Mouse (Mus musculus) ovary, adult 18-20 months (tissue): Measurements from ENCODE around the gene Rora.

Experiments
- DNase-seq: peaks from one replicate; pipeline ENCODE4 v3.0.0; 2022; ENCODE audit warnings: low spot score, mixed read lengths

The Rora gene

GRCm38 (mm10) chr9:69141859-69142258 is 488.3 kb downstream of the Rora start:
- DNase-seq: no peak

GRCm38 (mm10) chr9:69146937-69147336 is 493.4 kb downstream of the Rora start:
- DNase-seq: no peak

DNA sequence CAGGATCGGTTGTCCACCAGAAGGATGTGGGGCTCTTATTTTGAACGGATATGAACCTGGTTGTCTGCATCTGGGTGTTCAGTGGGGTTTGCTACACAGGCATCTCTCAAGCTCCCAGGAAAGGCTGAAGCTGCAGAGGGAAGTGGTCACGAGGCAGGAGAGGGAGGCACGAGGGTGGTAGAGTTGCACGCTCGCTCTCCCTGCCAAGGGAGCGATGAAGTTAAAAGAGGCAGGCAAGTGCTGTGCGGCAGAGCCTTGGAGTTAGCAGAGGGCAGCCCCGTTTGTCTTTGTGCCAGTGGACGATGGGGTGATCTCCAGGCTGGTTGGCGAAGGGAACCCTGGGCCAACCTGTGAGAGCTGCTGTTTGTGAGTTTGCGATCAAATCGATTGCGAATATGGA is 496.6 kb downstream of the Rora start:
- no peak for DNase-seq

DNA sequence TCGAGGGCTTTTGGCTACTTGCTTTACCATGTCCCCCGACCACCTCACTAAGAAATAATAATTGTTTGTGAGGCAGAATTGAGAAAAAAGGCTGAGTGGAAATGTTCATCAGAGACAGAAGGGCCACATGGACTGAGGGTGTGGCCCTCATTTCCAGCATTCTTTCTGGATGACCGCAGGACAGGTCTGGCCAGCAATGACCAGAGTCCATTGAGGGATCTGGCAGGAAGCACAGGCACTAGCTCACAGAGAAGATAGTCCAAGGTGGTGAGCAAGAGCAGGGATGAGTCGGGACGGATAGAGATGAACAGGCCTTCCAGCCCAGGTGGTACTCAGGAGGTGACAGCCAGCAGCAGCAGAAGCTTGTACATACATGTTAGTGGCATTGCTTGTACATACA is 501.1 kb downstream of the Rora start:
- DNase-seq: no peak

GRCm38 (mm10) chr9:69155836-69156595 is 502.4 kb downstream of the Rora start:
- DNase-seq: no peak

DNA sequence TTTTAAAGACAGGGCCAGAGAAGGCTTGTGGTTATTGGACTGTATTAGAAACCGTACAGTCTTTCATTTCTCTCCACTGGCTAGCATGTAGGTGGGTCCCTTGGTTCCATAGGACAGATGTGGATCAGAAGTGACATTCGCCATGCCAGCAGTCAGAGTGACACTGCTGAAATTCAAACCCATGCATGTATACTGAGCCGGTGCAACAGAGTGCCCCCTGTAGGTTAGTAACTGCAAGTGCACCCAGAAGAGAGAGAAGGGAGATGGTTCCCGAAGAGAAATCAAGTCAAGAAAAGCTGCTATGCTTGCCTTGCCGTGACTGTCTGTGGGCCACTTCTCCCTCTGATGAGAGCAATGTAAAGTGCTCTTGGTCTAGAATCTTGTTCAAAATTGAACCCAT is 507.2 kb downstream of the Rora start:
- DNase-seq: no peak

- DNase-seq: no peak
These were observed 511.1 kb downstream of the Rora start for GRCm38 (mm10) chr9:69164653-69165052.

DNA sequence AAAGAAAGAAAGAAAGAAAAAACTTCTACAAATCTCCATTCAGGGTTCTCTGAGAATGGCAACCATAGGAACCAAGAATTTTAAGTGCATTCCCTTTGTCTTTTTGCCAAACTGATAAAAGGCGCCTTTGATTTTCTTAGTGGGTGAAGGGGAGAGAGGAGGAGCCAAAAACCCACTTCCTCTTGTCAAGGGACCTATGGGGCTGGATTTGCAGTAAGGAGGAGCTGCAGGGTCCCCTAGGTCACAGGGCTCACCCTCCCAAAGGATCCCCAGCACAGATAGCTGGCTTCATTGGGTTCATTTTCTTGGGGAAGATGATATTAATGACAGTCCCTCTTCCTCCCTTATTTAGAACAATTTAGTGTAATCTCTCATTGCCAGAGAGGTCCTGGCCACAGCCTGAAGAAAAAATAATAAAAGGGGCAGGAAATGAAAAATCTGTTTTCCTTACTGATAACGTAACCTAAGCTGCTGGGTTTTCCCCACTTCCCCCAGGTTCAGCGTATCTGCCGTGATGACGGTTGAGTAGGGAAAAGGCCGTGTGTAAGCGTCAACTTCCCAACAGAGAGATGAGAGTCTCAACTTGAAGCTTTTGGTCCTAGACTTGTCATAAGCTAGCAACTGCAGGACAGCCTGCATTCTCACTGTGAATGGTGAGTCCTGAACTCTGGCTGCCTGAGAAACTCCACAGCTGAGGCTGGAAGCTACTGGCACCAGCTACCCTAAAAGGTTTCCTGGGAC is 511.7 kb downstream of the Rora start:
- DNase-seq: no peak

- DNase-seq: no peak
These were observed 520.5 kb downstream of the Rora start for GRCm38 (mm10) chr9:69174061-69174460.

DNA sequence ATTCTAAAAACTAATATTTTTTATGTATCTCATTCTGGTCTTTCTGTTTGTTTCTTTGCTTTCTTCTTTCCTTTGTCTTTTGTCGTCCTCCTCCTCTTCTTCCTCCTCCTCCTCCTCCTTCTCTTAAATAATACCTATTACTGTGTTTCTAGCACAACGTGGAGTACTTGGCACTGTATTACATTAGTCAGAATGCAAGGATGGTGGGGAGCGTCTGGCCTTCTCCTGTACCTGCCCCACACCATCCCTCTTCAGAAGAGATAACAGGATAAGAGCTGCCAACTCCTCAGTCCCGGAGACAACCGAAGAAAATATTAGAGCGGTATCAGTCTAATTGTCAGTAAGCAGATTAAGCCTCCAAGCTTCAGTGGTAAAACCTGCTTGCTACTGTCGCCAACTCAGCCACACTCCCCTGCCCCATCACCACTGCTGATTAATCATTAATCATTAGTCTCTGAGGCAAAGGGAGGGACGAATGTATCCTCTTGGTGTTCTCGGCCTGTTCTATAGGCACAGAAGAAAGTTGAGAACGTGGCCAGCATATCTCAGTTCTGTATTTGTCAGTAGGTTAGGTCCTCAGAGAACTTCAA is 521.0 kb downstream of the Rora start:
- no peak for DNase-seq

DNA sequence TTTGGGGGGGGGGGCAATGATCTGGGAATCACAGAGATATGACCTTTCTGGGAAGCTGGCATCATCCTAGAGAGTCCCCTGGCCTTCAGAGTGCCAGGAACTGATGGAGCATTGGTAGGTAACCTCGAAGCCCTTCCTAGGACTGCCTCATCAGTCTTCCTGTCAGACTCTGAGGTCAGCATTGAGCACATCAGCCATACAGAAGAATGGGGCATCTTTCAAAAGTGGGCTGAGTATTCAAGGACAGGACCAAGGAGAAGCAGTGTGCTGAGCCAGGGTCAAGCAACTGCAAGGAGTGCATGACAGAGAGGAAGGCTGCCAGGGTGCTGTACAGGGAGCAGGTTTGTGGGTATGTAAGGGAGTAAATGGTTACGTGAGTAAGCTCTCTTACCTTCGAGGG is 523.4 kb downstream of the Rora start:
- no peak for DNase-seq

- no peak for DNase-seq
These were observed 525.6 kb downstream of the Rora start for GRCm38 (mm10) chr9:69179224-69179623.

- no peak for DNase-seq
These were observed 527.4 kb downstream of the Rora start for GRCm38 (mm10) chr9:69180961-69181360.

DNA sequence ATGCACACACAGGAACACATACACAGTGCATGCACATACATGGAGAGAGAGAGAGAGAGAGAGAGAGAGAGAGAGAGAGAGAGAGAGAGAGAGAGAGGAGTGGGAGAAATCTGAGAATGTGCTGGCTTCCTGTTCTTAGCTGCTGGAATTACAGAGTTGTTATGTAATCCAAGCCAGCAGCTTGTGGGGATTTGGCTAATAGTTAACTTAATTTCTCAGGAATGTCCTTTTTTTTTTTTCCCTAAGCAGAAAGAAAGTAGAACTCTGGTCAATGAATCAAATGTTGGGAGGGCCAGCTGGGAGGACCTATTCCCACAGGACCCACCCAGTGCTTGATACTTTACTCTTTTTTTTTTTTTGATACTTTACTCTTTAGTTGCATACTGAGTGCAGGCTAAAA is 527.8 kb downstream of the Rora start:
- no peak for DNase-seq

DNA sequence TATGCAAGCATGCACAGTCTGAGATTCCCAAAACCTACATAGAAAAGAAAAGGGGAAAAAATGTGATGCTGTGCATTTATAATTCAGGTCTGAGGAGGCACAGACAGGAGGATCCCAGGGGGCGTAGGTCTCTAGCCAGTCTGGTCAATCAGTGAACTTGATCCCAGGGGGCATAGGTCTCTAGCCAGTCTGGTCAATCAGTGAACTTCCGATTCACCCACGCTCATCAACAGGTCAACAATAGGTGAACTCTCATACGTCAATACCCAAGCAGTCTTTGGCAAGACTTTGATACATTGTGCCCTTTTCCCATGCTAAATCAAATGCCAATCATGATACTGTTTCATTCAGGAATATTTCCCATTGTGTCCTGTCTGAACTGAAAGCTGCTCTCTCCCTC is 530.3 kb downstream of the Rora start:
- DNase-seq: no peak

DNA sequence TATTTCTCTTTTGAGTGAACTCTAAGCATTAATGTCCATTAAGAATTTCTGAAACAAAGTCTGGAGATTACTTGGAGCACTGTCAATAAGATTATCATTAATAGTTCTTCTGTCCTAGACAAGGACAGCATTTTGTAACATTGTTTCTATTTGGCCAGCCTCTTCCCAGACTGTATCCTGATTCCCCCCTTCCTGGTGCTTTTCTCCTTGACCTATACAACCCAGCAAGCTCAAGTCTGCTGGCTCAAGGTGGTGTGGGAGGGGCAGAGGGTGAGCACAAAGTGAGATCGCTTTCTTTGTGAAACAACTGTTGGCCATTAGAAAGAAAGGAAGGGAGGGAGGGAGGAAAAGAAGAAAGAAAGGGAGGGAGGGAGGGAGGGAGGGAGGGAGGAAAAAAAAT is 537.1 kb downstream of the Rora start:
- peak; percentile 21 for DNase-seq

DNA sequence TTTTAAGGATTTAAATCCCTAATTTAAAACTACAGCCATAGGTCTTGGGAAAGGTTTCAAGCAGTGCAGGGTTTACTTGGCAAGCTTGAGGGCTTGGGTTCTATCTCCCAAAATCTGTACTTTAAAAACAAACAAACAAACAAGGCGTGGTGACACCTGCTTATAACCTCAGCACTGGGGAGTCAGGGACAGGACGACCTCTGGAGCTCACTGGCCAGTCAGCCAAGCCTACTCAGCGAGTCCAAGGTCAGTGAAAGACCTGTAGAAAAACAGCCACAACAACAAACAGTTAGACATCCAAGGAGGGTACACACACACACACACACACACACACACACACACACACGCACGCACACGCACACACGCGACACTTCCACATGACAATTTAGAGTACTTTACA is 538.9 kb downstream of the Rora start:
- no peak for DNase-seq

DNA sequence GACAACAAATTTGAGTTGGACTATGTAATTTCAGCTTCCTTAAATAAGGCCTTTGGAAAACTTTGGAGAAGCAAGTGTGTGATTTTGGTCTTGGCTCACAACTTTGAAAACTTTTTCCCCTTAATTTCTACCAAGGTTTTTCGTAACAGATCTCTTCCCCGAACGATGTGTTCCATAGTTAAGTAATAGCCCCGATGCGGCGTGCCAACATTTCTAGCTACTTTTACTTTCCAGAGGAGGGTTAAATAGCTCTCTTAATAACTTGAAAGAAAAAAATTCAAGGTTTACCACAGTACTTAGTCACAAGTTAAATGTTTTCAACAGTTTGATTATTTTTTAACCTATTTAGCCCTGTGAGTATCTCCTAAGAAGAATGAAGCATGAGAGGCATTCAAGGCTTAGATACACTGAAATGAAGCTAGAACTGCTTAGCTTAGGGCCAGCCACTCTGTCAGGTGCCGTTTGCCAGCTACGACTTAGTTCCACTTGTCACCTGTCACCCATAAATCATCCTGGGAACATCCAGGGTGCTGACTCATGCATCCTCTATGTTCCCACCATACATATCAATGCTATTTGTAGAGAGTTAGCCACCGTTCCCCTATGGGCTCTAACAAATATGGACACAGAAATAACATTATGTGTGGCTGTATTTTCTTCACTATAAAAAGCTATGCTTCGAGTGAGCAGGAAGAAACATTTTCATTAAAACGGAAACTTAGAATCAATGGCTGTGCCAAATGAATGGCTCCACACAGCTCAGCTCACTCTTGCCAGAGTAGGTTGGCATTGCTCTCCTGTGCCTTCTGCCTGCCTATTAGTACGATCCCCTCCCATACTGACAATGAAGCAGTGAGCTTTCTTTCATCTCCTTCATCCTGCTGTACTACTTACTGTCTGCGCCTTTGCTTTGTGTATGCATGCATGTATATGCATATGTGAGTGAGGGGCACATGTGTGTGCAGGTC is 541.3 kb downstream of the Rora start:
- DNase-seq: no peak

DNA sequence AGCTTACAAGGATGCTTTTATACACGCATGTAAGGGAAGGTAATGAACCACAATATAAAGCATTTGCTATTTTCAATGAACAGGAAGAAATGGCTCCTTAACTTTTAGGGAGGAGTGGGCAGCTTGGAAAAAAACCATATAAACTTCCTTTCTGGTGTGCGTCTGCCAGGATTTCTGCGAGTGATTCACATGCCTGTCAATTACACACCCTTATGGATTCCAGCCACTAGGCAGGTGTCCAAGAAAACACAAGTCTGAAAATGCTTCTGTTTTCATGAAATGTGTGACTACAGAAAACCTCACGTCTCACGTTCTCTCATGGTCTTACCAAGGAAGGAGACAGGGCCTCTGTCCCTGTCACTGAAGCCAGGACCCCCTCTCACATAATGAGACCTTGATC is 560.2 kb downstream of the Rora start:
- DNase-seq: no peak

DNA sequence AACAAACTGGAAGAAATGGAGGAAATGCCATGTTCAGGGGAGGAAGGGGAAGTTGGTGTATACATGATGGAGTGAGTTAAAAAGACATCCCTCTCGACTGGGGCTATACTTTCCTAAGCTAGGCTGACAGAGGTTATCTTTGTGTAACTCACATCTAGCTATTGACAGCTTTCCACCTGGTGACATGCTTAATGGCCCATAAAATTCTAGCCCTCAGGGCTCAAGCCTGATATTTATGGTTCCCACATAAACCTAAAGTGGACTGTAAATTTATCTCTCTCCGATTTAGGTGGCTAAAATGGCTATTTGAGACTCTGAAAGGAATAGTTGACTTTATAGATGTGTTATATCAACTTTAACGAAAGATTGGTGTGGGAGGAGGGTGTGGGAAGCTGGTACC is 571.3 kb downstream of the Rora start:
- DNase-seq: no peak

DNA sequence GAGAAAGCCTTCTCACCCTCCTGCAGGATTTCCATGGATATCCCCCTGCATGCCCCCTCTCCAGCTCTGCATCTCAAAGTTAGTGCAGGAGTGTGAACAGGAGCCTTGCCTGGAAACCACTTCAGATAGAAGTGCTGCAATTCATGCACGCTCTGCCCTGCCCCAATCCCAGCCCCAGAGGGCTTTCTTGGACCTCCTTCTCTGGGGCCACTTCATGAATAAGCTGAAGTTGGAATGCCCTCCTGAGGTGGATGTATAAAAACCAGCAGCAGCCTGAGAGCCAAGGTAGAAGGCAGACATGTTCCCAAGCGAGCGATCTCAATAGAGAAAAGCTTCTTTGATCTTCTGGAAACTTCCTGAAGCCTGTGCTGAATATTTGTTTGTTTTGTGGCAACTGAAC is 572.8 kb downstream of the Rora start:
- DNase-seq: no peak

DNA sequence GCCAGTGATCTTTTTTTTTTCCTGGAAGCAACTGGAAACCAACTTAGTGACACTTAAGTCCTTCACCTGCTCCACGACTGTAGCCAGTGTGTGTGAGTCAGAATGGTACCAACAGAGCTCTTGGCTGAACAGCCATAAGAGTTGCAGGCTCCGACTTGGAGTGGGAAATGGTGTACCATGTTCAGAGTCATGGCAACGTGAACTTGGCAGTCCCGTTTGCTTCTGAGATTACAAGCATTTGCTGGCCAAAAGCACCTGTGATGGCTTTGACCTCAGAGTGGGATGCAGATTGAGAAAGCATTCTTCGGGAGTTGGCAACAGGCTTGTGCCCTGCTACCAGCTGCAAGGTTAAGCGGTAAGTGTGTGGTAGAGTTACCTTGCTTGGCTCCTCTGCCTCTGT is 574.2 kb downstream of the Rora start:
- no peak for DNase-seq
